Mouse (Mus musculus): ENCODE measurements at regions not wholly inside any gene's neighbourhood (a gene's known extent, or its start where the extent isn't known, plus 50 kb on each side); places are given as distances from the start of the nearest gene placed in this dataset.

DNA sequence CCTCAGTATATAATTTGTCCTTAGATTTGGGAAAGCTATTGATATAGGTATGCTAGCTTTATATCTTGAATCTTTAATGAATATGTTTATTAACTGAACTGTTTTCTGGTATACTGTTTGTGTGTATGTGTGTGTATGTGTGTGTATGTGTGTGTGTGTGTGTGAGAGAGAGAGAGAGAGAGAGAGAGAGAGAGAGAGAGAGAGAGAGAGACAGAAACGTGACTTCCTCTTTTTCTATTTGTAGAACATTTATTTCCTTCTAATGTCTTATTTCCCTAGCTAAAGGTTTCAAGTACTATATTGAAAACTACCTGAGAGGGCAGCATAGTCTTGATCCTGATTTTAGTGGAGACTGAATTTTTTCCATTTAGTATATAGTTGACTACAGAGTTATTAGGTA lies 888.3 kb downstream of the Pcdh19 start:
- WGBS: 58% methylated on average over 1 of the region's 1 CpGs
- Histone ChIP-seq H3K9me3 (no peaks in the 10 kb centered on the region), H3K4me2 (replicated peaks) (no peak overlapping the region), H3K27ac (replicated peaks) (no peak overlapping the region), H3K27me3 (no peaks in the 10 kb centered on the region), H3K9ac (replicated peaks) (no peak overlapping the region), H3K4me1 (no peaks in the 10 kb centered on the region), H3K36me3 (no peaks in the 10 kb centered on the region), H3K4me3 (no peak overlapping the region)
- no peak for ATAC-seq (replicated peaks)

DNA sequence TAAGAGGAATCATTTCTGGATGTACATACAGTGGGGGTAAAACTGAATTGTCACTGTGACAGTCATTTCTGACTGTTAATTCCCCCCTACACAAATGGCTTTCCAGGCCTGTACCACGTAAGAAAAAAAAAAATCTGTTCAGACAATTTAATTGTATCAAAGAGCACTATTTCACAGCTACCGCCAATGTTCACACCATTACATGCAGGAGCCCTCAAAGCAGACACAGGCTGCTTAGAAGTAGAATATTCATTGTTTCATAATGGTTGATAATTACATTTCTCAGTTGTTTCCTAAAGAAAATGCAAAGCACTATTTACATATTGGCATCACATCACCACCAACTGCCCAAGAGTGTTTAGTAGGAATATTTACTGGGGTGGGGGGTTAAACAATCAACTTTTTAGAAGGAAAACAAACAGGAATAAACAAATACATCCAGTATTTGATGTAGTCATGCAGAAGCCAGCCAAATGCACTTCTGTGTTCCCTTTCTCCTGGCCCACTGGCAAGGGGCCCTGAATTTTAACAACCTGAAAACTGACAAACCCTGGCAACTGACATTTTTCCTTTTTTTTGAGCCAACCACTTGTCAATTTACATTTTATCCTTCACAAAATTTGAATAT lies 898.7 kb downstream of the Pcdh19 start:
- H3K27me3 ChIP-seq: no peaks in the 10 kb centered on the region
- H3K27ac ChIP-seq (replicated peaks): no peak overlapping the region
- WGBS: 51% methylated on average over 2 of the region's 2 CpGs
- no peaks in the 10 kb centered on the region for H3K36me3 ChIP-seq
- H3K4me1 ChIP-seq: no peaks in the 10 kb centered on the region
- ATAC-seq (replicated peaks): peak; percentile 84
- no peak overlapping the region for H3K9ac ChIP-seq (replicated peaks)
- H3K9me3 ChIP-seq: no peaks in the 10 kb centered on the region
- no peak overlapping the region for H3K4me3 ChIP-seq
- H3K4me2 ChIP-seq (replicated peaks): no peak overlapping the region

Data from forebrain, embryonic 15.5 days (tissue).